Comparison of ENCODE assay signal across 29 mouse cellular contexts in genomic region chr7:127133125-127133524, GRCm38 (mm10). TPM values are rescaled to one million over a fixed set of nuclear protein-coding genes. Genes with fewer than 3 reads are reported as not detected.
DNase-seq lines count a peak whose midpoint lies in the region; ATAC-seq and TF ChIP-seq lines count a peak whose summit lies in the region.
"Had no signal": no experiment of that assay in that cellular context is flagged by ENCODE, and none has a peak within 500 bp of the region (broad histone marks: within the 10 kb centered on the region; RNA-seq: fewer than 3 reads in every experiment).

No protein-coding gene starts in this region.

- no peaks in the 10 kb centered on the region for H3K36me3 ChIP-seq in forebrain, postnatal 0 days (ENCODE audit: insufficient read depth)
- no peaks in the 10 kb centered on the region for H3K36me3 ChIP-seq in forebrain, embryonic 11.5 days (ENCODE audit: control insufficient read depth, insufficient read depth, low read length)
- H3K36me3 ChIP-seq: forebrain, embryonic 10.5 days; hindbrain, embryonic 12.5 days; hindbrain, embryonic 15.5 days had no signal

- no peak for DNase-seq in forebrain, postnatal 0 days
- DNase-seq in forebrain, embryonic 11.5 days (ENCODE audit: low spot score): no peak
- DNase-seq in layer of hippocampus, adult 2 months (ENCODE audit: low spot score in 2 of 2): no peak
- DNase-seq in layer of hippocampus, postnatal 25 days (ENCODE audit: extremely low spot score in 1 of 2, low spot score in 1 of 2): no peak
- peak; percentile 50 for DNase-seq in R1 (ENCODE audit: low read depth, low spot score)
- no peak for DNase-seq in cerebellum, postnatal 25 days
- DNase-seq: adrenal gland, adult 8-10 months; adrenal gland, postnatal 25 days; B cell, adult 2 months; cerebellum, adult 18-20 months; cerebellum, adult 9-10 months; cerebellum, postnatal 14 days; gastrocnemius, adult 2 months; gastrocnemius, postnatal 14 days; heart, adult 11 months had no signal

- no peak overlapping the region for H3K4me2 ChIP-seq in forebrain, postnatal 0 days (ENCODE audit: low read depth)
- no peak overlapping the region for H3K4me2 ChIP-seq in forebrain, embryonic 11.5 days (ENCODE audit: low read depth, low read length, severe bottlenecking)
- H3K4me2 ChIP-seq: heart, embryonic 11.5 days; hindbrain, embryonic 12.5 days; hindbrain, embryonic 15.5 days had no signal

- WGBS in forebrain, postnatal 0 days: 48% methylated on average over 5 of the region's 5 CpGs
- WGBS in forebrain, embryonic 11.5 days: 71% methylated on average over 5 of the region's 5 CpGs

- H3K27ac ChIP-seq in forebrain, postnatal 0 days (ENCODE audit: low read depth, low read length): no peak overlapping the region
- no peak overlapping the region for H3K27ac ChIP-seq in forebrain, embryonic 11.5 days (ENCODE audit: low read depth, low read length)
- peak overlapping the region; percentile 29; the same call in 1 of the 2 replicates for H3K27ac ChIP-seq in layer of hippocampus, adult 2 months
- H3K27ac ChIP-seq: forebrain, embryonic 10.5 days; gastrocnemius, adult 2 months; hindbrain, embryonic 12.5 days; hindbrain, embryonic 15.5 days had no signal

- TF ChIP-seq CTCF in forebrain, postnatal 0 days (IDR thresholded peaks at IDR 0.05; ENCODE audit: low read depth): no peak
- no peak for TF ChIP-seq CTCF in layer of hippocampus, adult 2 months (conservative IDR thresholded peaks at IDR 0.05)

- H3K9ac ChIP-seq in forebrain, postnatal 0 days: no peak overlapping the region
- H3K9ac ChIP-seq in forebrain, embryonic 11.5 days (ENCODE audit: low read length): no peak overlapping the region
- H3K9ac ChIP-seq: hindbrain, embryonic 12.5 days; hindbrain, embryonic 15.5 days had no signal

- H3K27me3 ChIP-seq in forebrain, postnatal 0 days (ENCODE audit: insufficient read depth, low read length): no peaks in the 10 kb centered on the region
- no peaks in the 10 kb centered on the region for H3K27me3 ChIP-seq in forebrain, embryonic 11.5 days (ENCODE audit: control insufficient read depth, insufficient read depth, low read length)
- H3K27me3 ChIP-seq: CH12.LX; hindbrain, embryonic 12.5 days; hindbrain, embryonic 15.5 days had no signal

- ATAC-seq in forebrain, postnatal 0 days: 0 out of 2 replicates have a peak, but pooled peaks have one; percentile 23
- ATAC-seq in forebrain, embryonic 11.5 days (replicated peaks; ENCODE audit: low FRiP score): no peak
- ATAC-seq: activated CD4-positive, CD25-positive, alpha-beta regulatory T cell, adult 4 months; forebrain, embryonic 14.5 days; intestine, postnatal 0 days had no signal

- H3K4me1 ChIP-seq in forebrain, postnatal 0 days (ENCODE audit: insufficient read depth): no peaks in the 10 kb centered on the region
- H3K4me1 ChIP-seq in forebrain, embryonic 11.5 days (replicated peaks; ENCODE audit: control insufficient read depth, insufficient read depth, low read length): no peaks in the 10 kb centered on the region
- H3K4me1 ChIP-seq: hindbrain, embryonic 15.5 days had no signal

- H3K4me3 ChIP-seq in forebrain, postnatal 0 days (ENCODE audit: low read depth, low read length): no peak overlapping the region
- H3K4me3 ChIP-seq in forebrain, embryonic 11.5 days (ENCODE audit: low read depth, low read length): no peak overlapping the region
- no peak overlapping the region for H3K4me3 ChIP-seq in layer of hippocampus, adult 2 months
- H3K4me3 ChIP-seq: forebrain, embryonic 10.5 days; gastrocnemius, adult 2 months; hindbrain, embryonic 12.5 days; hindbrain, embryonic 15.5 days had no signal

- H3K9me3 ChIP-seq in forebrain, postnatal 0 days (ENCODE audit: low read length): no peaks in the 10 kb centered on the region
- no peaks in the 10 kb centered on the region for H3K9me3 ChIP-seq in forebrain, embryonic 11.5 days (ENCODE audit: control insufficient read depth, low read length)
- H3K9me3 ChIP-seq: forebrain, embryonic 10.5 days; hindbrain, embryonic 12.5 days; hindbrain, embryonic 15.5 days had no signal

RNA-seq across cellular contexts. Expression of gene Spn, which starts 4.5 kb away (rescaled TPM):
- 0.14 and 0.15 TPM in 2 replicates for total RNA-seq in forebrain, postnatal 0 days (2014; rRNA removed)
- 0.10 TPM in 1 of 2 replicates, not detected in the other for polyA plus RNA-seq in forebrain, postnatal 0 days (2015; fragmentation: Nextera tagmentation; extraction: Ambion mirVana)
- polyA plus RNA-seq in forebrain, embryonic 11.5 days (2014; fragmentation: Nextera tagmentation; extraction: Ambion mirVana): 0.11 and 0.12 TPM in 2 replicates
- under 1 TPM; 0.64 to 0.72 TPM for total RNA-seq in layer of hippocampus, adult 2 months (2021)
- total RNA-seq in layer of hippocampus, postnatal 25 days (2021): under 1 TPM; 0.28 to 0.42 TPM
- polyA plus RNA-seq: embryonic facial prominence, embryonic 11.5 days; forebrain, embryonic 14.5 days; hindbrain, embryonic 12.5 days had no signal

RNA-seq across cellular contexts. Expression of gene Qprt, which starts 11.1 kb away (rescaled TPM):
- total RNA-seq in forebrain, postnatal 0 days (2014; rRNA removed): 0.54 and 0.90 TPM in 2 replicates
- 0.84 and 1.2 TPM in 2 replicates for polyA plus RNA-seq in forebrain, postnatal 0 days (2015; fragmentation: Nextera tagmentation; extraction: Ambion mirVana)
- 5.4 and 5.5 TPM in 2 replicates for polyA plus RNA-seq in forebrain, embryonic 11.5 days (2014; fragmentation: Nextera tagmentation; extraction: Ambion mirVana)
- not detected for total RNA-seq in layer of hippocampus, adult 2 months (2021)
- total RNA-seq in layer of hippocampus, postnatal 25 days (2021): under 1 TPM; 0.30 to 0.35 TPM
- total RNA-seq: heart, adult 8-10 months; heart, postnatal 25 days had no signal

RNA-seq across cellular contexts. Expression of gene AI467606, which starts 42.0 kb away (rescaled TPM):
- total RNA-seq in forebrain, postnatal 0 days (2014; rRNA removed): 1.4 and 1.5 TPM in 2 replicates
- polyA plus RNA-seq in forebrain, postnatal 0 days (2015; fragmentation: Nextera tagmentation; extraction: Ambion mirVana): 1.1 and 1.3 TPM in 2 replicates
- polyA plus RNA-seq in forebrain, embryonic 11.5 days (2014; fragmentation: Nextera tagmentation; extraction: Ambion mirVana): 0.47 and 0.85 TPM in 2 replicates
- total RNA-seq in layer of hippocampus, adult 2 months (2021): 1 to 10 TPM; 1.0 to 2.0 TPM
- 1 to 10 TPM; 1.2 to 1.5 TPM for total RNA-seq in layer of hippocampus, postnatal 25 days (2021)

RNA-seq across cellular contexts. Expression of gene Zg16, which starts 46.0 kb away (rescaled TPM):
- total RNA-seq in forebrain, postnatal 0 days (2014; rRNA removed): not detected in 2 replicates
- polyA plus RNA-seq in forebrain, postnatal 0 days (2015; fragmentation: Nextera tagmentation; extraction: Ambion mirVana): not detected in 2 replicates
- not detected in 2 replicates for polyA plus RNA-seq in forebrain, embryonic 11.5 days (2014; fragmentation: Nextera tagmentation; extraction: Ambion mirVana)
- not detected for total RNA-seq in layer of hippocampus, adult 2 months (2021)
- not detected for total RNA-seq in layer of hippocampus, postnatal 25 days (2021)
- total RNA-seq: adrenal gland, adult 8-10 months; adrenal gland, postnatal 25 days; CH12.LX; gastrocnemius, adult 2 months; gastrocnemius, postnatal 14 days; heart, adult 8-10 months; heart, postnatal 25 days had no signal
- polyA plus RNA-seq: activated CD4-positive, CD25-positive, alpha-beta regulatory T cell, adult 4 months; embryonic facial prominence, embryonic 11.5 days; embryonic facial prominence, embryonic 14.5 days; forebrain, embryonic 10.5 days; forebrain, embryonic 14.5 days; heart, embryonic 11.5 days; heart, embryonic 14.5 days; heart, postnatal 0 days; hindbrain, embryonic 12.5 days; hindbrain, embryonic 15.5 days had no signal
